9 mouse cellular contexts compared by ENCODE assay signal in the genomic region with DNA sequence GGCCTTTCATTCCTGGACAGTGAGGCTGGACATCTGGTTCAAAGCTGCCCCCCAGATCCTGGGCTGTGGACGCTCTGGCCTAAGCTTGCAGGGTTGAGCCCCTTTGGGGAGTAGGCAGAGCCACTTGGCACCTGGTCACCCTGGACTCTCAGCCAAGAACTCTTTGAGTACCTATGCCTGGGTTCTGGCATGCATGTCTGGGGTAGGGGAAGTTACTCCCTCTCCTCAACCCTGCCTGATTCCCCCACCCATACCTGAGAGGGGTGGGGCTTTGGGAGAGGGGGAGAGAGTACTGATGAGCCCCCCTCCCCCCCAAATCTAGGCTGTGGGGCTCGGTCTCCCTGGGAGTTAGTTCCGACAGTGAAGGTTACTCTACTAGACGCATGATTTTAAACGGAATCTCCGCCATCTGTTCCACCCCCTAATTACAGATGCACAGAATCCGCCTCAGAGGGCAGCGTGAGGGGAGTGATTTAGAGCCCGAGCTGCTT. TPM values are rescaled to one million over a fixed set of nuclear protein-coding genes. Genes with fewer than 3 reads are reported as not detected.
DNase-seq lines count a peak whose midpoint lies in the region; ATAC-seq and TF ChIP-seq lines count a peak whose summit lies in the region.
"Had no signal": no experiment of that assay in that cellular context is flagged by ENCODE, and none has a peak within 500 bp of the region (broad histone marks: within the 10 kb centered on the region; RNA-seq: fewer than 3 reads in every experiment).

No protein-coding gene starts in this region.

- peak overlapping the region; percentile 24; the same call in 1 of the 2 replicates for H3K9ac ChIP-seq in hindbrain, embryonic 12.5 days
- H3K9ac ChIP-seq in lung, embryonic 16.5 days (ENCODE audit: low read length) = no peak overlapping the region
- H3K9ac ChIP-seq: liver, embryonic 13.5 days had no signal

- ATAC-seq in hindbrain, embryonic 12.5 days (ENCODE audit: low FRiP score) = no peak
- peak; percentile 26; the same call in 1 of the 2 replicates for ATAC-seq in lung, embryonic 16.5 days (ENCODE audit: low read depth)

- TF ChIP-seq CTCF in brain, embryonic 14.5 days (IDR thresholded peaks at IDR 0.05; ENCODE audit: borderline replicate concordance, extremely low read depth, insufficient read depth, insufficient read length) = no peak

- peaks cover 95% of the 10 kb centered on the region for H3K4me1 ChIP-seq in hindbrain, embryonic 12.5 days
- H3K4me1 ChIP-seq in lung, embryonic 16.5 days (replicated peaks; ENCODE audit: control insufficient read depth, insufficient read depth, low read length) = peaks cover 91% of the 10 kb centered on the region

- peak overlapping the region; percentile 81 for H3K27ac ChIP-seq in hindbrain, embryonic 12.5 days
- peak overlapping the region; percentile 87 for H3K27ac ChIP-seq in lung, embryonic 16.5 days (ENCODE audit: low read length)
- H3K27ac ChIP-seq: liver, embryonic 13.5 days had no signal

- H3K36me3 ChIP-seq in hindbrain, embryonic 12.5 days = 0 out of 2 replicates have a peak, but pooled peaks cover 2% of the 10 kb centered on the region
- H3K36me3 ChIP-seq in lung, embryonic 16.5 days (ENCODE audit: control insufficient read depth, insufficient read depth, low read length) = 0 out of 2 replicates have a peak, but pooled peaks cover 2% of the 10 kb centered on the region
- H3K36me3 ChIP-seq: liver, embryonic 13.5 days had no signal

- no peaks in the 10 kb centered on the region for H3K9me3 ChIP-seq in hindbrain, embryonic 12.5 days (replicated peaks)
- H3K9me3 ChIP-seq in lung, embryonic 16.5 days (ENCODE audit: control insufficient read depth, low read length) = no peaks in the 10 kb centered on the region
- H3K9me3 ChIP-seq: liver, embryonic 13.5 days had no signal

- peak overlapping the region; percentile 46 for H3K4me2 ChIP-seq in hindbrain, embryonic 12.5 days (replicated peaks)
- 0 out of 2 replicates have a peak overlapping the region, but pooled peaks have one; percentile 4 for H3K4me2 ChIP-seq in lung, embryonic 16.5 days (ENCODE audit: low read depth, low read length)
- H3K4me2 ChIP-seq: liver, embryonic 13.5 days had no signal

- DNase-seq in cerebellum, adult 11-12 months = peak; percentile 75
- no peak for DNase-seq in cerebellum, adult 11 months
- peak; percentile 85 for DNase-seq in brain, embryonic 14.5 days (ENCODE audit: low read depth)
- DNase-seq in thymus, postnatal 4 days = no peak
- DNase-seq in urinary bladder, postnatal 36 days (ENCODE audit: low spot score in 2 of 2) = no peak
- DNase-seq in gastrocnemius, postnatal 10 days = no peak
- DNase-seq: liver, embryonic 13.5 days had no signal

- no peaks in the 10 kb centered on the region for H3K27me3 ChIP-seq in hindbrain, embryonic 12.5 days
- no peaks in the 10 kb centered on the region for H3K27me3 ChIP-seq in lung, embryonic 16.5 days (ENCODE audit: control insufficient read depth, insufficient read depth, low read depth, low read length)
- H3K27me3 ChIP-seq: liver, embryonic 13.5 days had no signal

- H3K4me3 ChIP-seq in hindbrain, embryonic 12.5 days = 0 out of 2 replicates have a peak overlapping the region, but pooled peaks have one; percentile 15
- H3K4me3 ChIP-seq in lung, embryonic 16.5 days (ENCODE audit: low read length) = no peak overlapping the region
- H3K4me3 ChIP-seq: liver, embryonic 13.5 days had no signal

- WGBS in hindbrain, embryonic 12.5 days = 2% methylated on average over 9 of the region's 9 CpGs
- WGBS in lung, embryonic 16.5 days = 25% methylated on average over 9 of the region's 9 CpGs

- no peak for TF ChIP-seq POLR2A in brain, embryonic 14.5 days (IDR thresholded peaks at IDR 0.05; ENCODE audit: borderline replicate concordance, extremely low read depth, insufficient read depth, insufficient read length, poor library complexity, severe bottlenecking)

RNA-seq across cellular contexts. Expression of gene Ahdc1, which starts 10.2 kb away (rescaled TPM):
- 20.9 and 43.2 TPM in 2 replicates for polyA plus RNA-seq in brain, embryonic 14.5 days (2012; rRNA removed)
- polyA plus RNA-seq in hindbrain, embryonic 12.5 days (2016; fragmentation: Nextera tagmentation; extraction: Ambion mirVana) = 12.8 and 15.3 TPM in 2 replicates
- polyA plus RNA-seq in lung, embryonic 16.5 days (2015; fragmentation: Nextera tagmentation; extraction: Ambion mirVana) = 8.0 and 8.2 TPM in 2 replicates
- total RNA-seq in gastrocnemius, postnatal 10 days (2021) = 10 to 100 TPM; 58.2 to 82.8 TPM

RNA-seq across cellular contexts. Expression of gene Fgr, which starts 47.3 kb away (rescaled TPM):
- polyA plus RNA-seq in brain, embryonic 14.5 days (2012; rRNA removed) = 0.09 and 0.15 TPM in 2 replicates
- polyA plus RNA-seq in hindbrain, embryonic 12.5 days (2016; fragmentation: Nextera tagmentation; extraction: Ambion mirVana) = 0.08 TPM in 1 of 2 replicates, not detected in the other
- 0.79 and 1.2 TPM in 2 replicates for polyA plus RNA-seq in lung, embryonic 16.5 days (2015; fragmentation: Nextera tagmentation; extraction: Ambion mirVana)
- total RNA-seq in gastrocnemius, postnatal 10 days (2021) = under 1 TPM; 0.09 to 0.54 TPM

Comparison
In these comparisons a context has a peak if more than half of its experiments do, and no peak if none do; other contexts are left out.
1. DNase-seq: peak in cerebellum, adult 11-12 months (single experiment) and brain, embryonic 14.5 days (single experiment); none in cerebellum, adult 11 months (single experiment), thymus, postnatal 4 days (single experiment), urinary bladder, postnatal 36 days (0 of 2) and gastrocnemius, postnatal 10 days (single experiment).